ENCODE assay signal across 17 mouse cellular contexts in the genomic region with DNA sequence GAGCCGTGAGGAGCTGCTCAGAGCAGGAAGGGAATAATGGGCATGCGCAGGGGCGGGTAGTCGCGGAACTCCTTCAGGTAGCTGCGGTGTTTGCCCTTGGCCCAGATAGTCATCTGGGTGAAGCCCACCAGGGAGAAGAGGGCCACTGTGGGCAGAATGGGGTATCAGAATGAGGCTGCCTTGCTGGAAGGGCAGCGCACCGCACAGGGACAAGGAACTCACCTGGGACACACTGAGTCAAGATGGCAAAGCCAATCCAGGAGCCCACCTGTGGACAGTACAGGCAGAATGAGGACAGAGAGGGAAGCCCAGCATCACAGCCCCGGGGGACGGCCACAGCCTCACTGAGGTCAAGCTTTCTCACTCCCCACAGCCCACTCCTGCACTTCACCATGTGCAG. TPM values are rescaled to one million over a fixed set of nuclear protein-coding genes. Genes with fewer than 3 reads are reported as not detected.
A peak's percentile ranks its signal among the peaks of the same experiment; 100 is the strongest.
DNase-seq lines count a peak whose midpoint lies in the region; ATAC-seq and TF ChIP-seq lines count a peak whose summit lies in the region.
"Had no signal": no experiment of that assay in that cellular context is flagged by ENCODE, and none has a peak within 500 bp of the region (broad histone marks: within the 10 kb centered on the region; RNA-seq: fewer than 3 reads in every experiment).

No protein-coding gene starts in this region.

- no peak for ATAC-seq in liver, postnatal 0 days
- no peak for ATAC-seq in hindbrain, embryonic 12.5 days (ENCODE audit: low FRiP score)
- ATAC-seq: intestine, embryonic 16.5 days had no signal

- H3K4me1 ChIP-seq in liver, postnatal 0 days (ENCODE audit: insufficient read depth): peaks cover 16% of the 10 kb centered on the region
- peaks cover 38% of the 10 kb centered on the region for H3K4me1 ChIP-seq in hindbrain, embryonic 12.5 days

- H3K4me3 ChIP-seq in liver, postnatal 0 days (ENCODE audit: low read depth, low read length): no peak overlapping the region
- no peak overlapping the region for H3K4me3 ChIP-seq in hindbrain, embryonic 12.5 days
- H3K4me3 ChIP-seq: erythroblast, embryonic 14.5 days; layer of hippocampus, adult 2 months had no signal

- H3K9me3 ChIP-seq in liver, postnatal 0 days (ENCODE audit: low read length): no peaks in the 10 kb centered on the region
- no peaks in the 10 kb centered on the region for H3K9me3 ChIP-seq in hindbrain, embryonic 12.5 days (replicated peaks)

- peak overlapping the region; percentile 34 for H3K4me2 ChIP-seq in liver, postnatal 0 days (ENCODE audit: low read depth, low read length)
- H3K4me2 ChIP-seq in hindbrain, embryonic 12.5 days (replicated peaks): no peak overlapping the region

- no peak for TF ChIP-seq EP300 in liver, postnatal 0 days (IDR thresholded peaks at IDR 0.05; ENCODE audit: low read depth)

- TF ChIP-seq CTCF in liver, postnatal 0 days (IDR thresholded peaks at IDR 0.05; ENCODE audit: low read depth): no peak

- H3K9ac ChIP-seq in liver, postnatal 0 days (replicated peaks): no peak overlapping the region
- H3K9ac ChIP-seq in hindbrain, embryonic 12.5 days: no peak overlapping the region

- intact Hi-C loops in heart, postnatal 36 days (cut with DNase I): no loop called here

- H3K27ac ChIP-seq in liver, postnatal 0 days (ENCODE audit: low read depth): no peak overlapping the region
- H3K27ac ChIP-seq in hindbrain, embryonic 12.5 days: no peak overlapping the region
- H3K27ac ChIP-seq: layer of hippocampus, adult 2 months had no signal

- H3K27me3 ChIP-seq in liver, postnatal 0 days (ENCODE audit: insufficient read depth, low read length): no peaks in the 10 kb centered on the region
- no peaks in the 10 kb centered on the region for H3K27me3 ChIP-seq in hindbrain, embryonic 12.5 days

- WGBS in liver, postnatal 0 days (ENCODE audit: insufficient replicate concordance): 89% methylated on average over 10 of the region's 10 CpGs
- WGBS in hindbrain, embryonic 12.5 days: 96% methylated on average over 10 of the region's 10 CpGs

- peaks cover 24% of the 10 kb centered on the region for H3K36me3 ChIP-seq in liver, postnatal 0 days (replicated peaks; ENCODE audit: insufficient read depth, low read length)
- peaks cover 46% of the 10 kb centered on the region for H3K36me3 ChIP-seq in hindbrain, embryonic 12.5 days

- DNase-seq in adrenal gland, adult (ENCODE audit: inconsistent age in 2 of 2, low spot score in 1 of 2): peak; percentile 7 to 27
- DNase-seq in adrenal gland, postnatal 4 days (ENCODE audit: low spot score in 2 of 2): no peak
- DNase-seq in heart, adult 11 months: peak; percentile 92
- DNase-seq in heart, postnatal 36 days: no peak
- DNase-seq in spleen, postnatal 10 days (ENCODE audit: low spot score in 2 of 2): peak; percentile 3 to 13
- no peak for DNase-seq in spleen, postnatal 36 days (ENCODE audit: low spot score in 2 of 2)
- DNase-seq in liver, postnatal 0 days: peak; percentile 12
- DNase-seq: embryo, embryonic 11 days; lung, adult 2 months; right cerebral cortex, postnatal 4 days had no signal

RNA-seq across cellular contexts. Expression of a gene that starts 5.3 kb away (rescaled TPM):
- 100 to 1,000 TPM; 215 to 223 TPM for total RNA-seq in adrenal gland, postnatal 4 days (2021)
- total RNA-seq in heart, postnatal 36 days (2021): 100 to 1,000 TPM; 712 to 745 TPM
- 298 and 304 TPM in 2 replicates for polyA plus RNA-seq in liver, postnatal 0 days (2015; fragmentation: Nextera tagmentation; extraction: Ambion mirVana)
- 307 and 342 TPM in 2 replicates for polyA plus RNA-seq in hindbrain, embryonic 12.5 days (2016; fragmentation: Nextera tagmentation; extraction: Ambion mirVana)

RNA-seq across cellular contexts. Expression of a gene that starts 36.0 kb away (rescaled TPM):
- 100 to 1,000 TPM; 369 to 378 TPM for total RNA-seq in adrenal gland, postnatal 4 days (2021)
- 100 to 1,000 TPM; 431 to 554 TPM for total RNA-seq in heart, postnatal 36 days (2021)
- polyA plus RNA-seq in liver, postnatal 0 days (2015; fragmentation: Nextera tagmentation; extraction: Ambion mirVana): 252 and 258 TPM in 2 replicates
- polyA plus RNA-seq in hindbrain, embryonic 12.5 days (2016; fragmentation: Nextera tagmentation; extraction: Ambion mirVana): 646 and 653 TPM in 2 replicates

RNA-seq across cellular contexts. Expression of a gene that starts 36.2 kb away (rescaled TPM):
- 10 to 100 TPM; 29.4 to 29.9 TPM for total RNA-seq in adrenal gland, postnatal 4 days (2021)
- 10 to 100 TPM; 10.7 to 16.0 TPM for total RNA-seq in heart, postnatal 36 days (2021)
- 29.4 and 31.6 TPM in 2 replicates for polyA plus RNA-seq in liver, postnatal 0 days (2015; fragmentation: Nextera tagmentation; extraction: Ambion mirVana)
- 57.1 and 62.8 TPM in 2 replicates for polyA plus RNA-seq in hindbrain, embryonic 12.5 days (2016; fragmentation: Nextera tagmentation; extraction: Ambion mirVana)

RNA-seq across cellular contexts. Expression of a gene that starts 36.2 kb away (rescaled TPM):
- not detected for total RNA-seq in adrenal gland, postnatal 4 days (2021)
- not detected for total RNA-seq in heart, postnatal 36 days (2021)
- polyA plus RNA-seq in liver, postnatal 0 days (2015; fragmentation: Nextera tagmentation; extraction: Ambion mirVana): not detected in 2 replicates
- 0.09 and 0.10 TPM in 2 replicates for polyA plus RNA-seq in hindbrain, embryonic 12.5 days (2016; fragmentation: Nextera tagmentation; extraction: Ambion mirVana)
- total RNA-seq: hematopoietic stem cell, adult 5-6 weeks; layer of hippocampus, adult 2 months; left cerebral cortex, postnatal 36 days had no signal
- polyA plus RNA-seq: erythroblast, embryonic 14.5 days; intestine, embryonic 16.5 days; lung, adult 2 months; testis, adult 2 months had no signal

Comparison
In these comparisons a context has a peak if more than half of its experiments do, and no peak if none do; other contexts are left out.
1. DNase-seq: peak in adrenal gland, adult (2 of 2), heart, adult 11 months (single experiment), spleen, postnatal 10 days (2 of 2) and liver, postnatal 0 days (single experiment); none in adrenal gland, postnatal 4 days (0 of 2), heart, postnatal 36 days (0 of 2) and spleen, postnatal 36 days (0 of 2).